Mouse (Mus musculus) bone marrow macrophage, adult 2 months (primary cell): ENCODE data around the gene Bspry.

Experiments used
- CTCF ChIP-seq: IDR thresholded peaks from 2 replicates; pipeline ENCODE4 v1.5.1; 2012; ENCODE audit warnings: low read depth, mild to moderate bottlenecking, low read length, moderate library complexity
- POLR2A ChIP-seq: IDR thresholded peaks from 2 replicates; pipeline ENCODE4 v1.6.1; 2012; ENCODE audit warnings: mild to moderate bottlenecking, low read depth, low read length, borderline replicate concordance

- no peak for TF ChIP-seq POLR2A
- TF ChIP-seq CTCF = no peak
Measured at GRCm38 (mm10) chr4:62501534-62501933, 21.7 kb downstream of the Bspry start.
